Mouse (Mus musculus) CD4-positive, CD25-positive, alpha-beta regulatory T cell, adult 4 months (primary cell): ENCODE results near the gene Clcn3. TPM values are rescaled to one million over a fixed set of nuclear protein-coding genes. Genes with fewer than 3 reads are reported as not detected.
"Not testable (repeated sequence)": the region's sequence is repeated elsewhere in the genome, so short reads cannot be mapped to it uniquely, and the experiment has no call there.

Experiments used
- ATAC-seq: one replicate; pipeline ENCODE4 v1.8.0; 2017
- polyA plus RNA-seq, 2 experiments: library from polyadenylated mRNA; unstranded; fragments of 100-300 nt; shearing (Covaris generic); gene quantifications; one replicate each; pipeline ENCODE4 v1.2.1; 2017

Gene Clcn3
- 10 to 100 TPM; 19.0 to 22.3 TPM for polyA plus RNA-seq

DNA sequence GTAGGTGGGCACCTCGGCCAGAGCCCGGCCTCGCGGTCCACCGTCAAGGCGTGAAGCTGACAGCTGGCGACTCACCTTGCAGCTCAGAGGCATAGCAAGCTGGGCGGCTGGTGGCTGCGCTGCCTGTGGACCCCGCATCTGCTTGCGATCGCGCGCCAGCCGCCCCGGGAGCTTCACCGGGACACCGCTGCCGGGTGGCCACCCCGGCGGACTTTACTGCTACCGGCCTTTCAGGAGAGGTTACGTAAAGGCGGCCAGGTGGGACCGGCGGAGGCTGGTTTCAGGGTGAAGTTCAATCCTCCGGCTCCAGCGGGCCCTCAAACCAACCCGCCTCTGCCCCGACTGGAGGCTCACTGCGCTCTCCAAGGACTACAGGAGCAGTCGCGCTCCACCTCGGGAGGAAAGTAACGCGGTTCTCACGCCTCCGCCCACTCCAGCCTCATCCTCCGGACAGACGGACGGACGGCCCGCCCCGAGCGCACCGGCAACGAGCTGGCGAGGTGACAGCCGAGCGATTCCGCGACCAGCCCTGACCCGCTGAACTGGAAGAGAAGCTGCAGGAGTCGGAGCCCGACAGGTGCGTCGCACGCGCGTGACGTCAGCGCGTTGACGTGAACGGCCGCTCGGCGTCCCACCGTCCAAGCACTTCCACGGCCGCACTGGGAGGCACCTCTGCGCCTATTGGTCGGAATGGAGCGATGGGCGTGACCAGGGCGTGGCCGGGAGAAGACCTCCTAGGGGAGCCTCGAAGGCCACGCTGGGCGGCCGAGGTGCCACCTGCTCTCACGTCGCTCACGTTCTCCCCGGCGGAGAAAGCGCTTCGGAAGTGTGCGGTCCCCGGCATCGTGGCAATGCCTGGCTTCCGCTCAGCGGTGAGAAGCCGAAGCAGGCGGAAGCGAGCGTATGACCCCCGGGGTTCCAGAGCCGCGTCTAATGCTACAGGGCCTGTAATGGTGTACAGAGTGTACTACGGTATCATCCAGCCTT lies at the start of gene Clcn3:
TSS of gene Clcn3 (minus strand) at position 600 of the 987 bp plus-strand sequence.
- peak; percentile 92 for ATAC-seq

DNA sequence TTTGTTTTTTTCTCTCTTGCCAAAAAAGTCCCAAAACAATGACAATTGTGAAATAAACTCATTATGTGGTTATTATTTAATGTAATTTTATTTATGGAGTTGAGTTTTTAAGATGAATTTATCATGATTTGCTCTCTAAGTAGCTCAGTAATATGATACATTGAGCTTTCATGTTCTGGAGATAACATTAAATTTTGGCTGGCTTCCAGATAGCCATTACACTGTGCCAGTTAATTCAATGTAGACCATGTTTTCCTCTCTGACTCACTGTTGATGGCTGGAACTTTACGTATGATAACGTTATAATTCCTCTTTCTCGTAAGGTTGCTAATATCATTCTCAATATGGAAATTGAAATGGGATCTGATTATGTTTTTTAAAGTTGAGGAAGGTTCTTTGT lies 13.4 kb upstream of the Clcn3 start:
- ATAC-seq, result no peak

DNA sequence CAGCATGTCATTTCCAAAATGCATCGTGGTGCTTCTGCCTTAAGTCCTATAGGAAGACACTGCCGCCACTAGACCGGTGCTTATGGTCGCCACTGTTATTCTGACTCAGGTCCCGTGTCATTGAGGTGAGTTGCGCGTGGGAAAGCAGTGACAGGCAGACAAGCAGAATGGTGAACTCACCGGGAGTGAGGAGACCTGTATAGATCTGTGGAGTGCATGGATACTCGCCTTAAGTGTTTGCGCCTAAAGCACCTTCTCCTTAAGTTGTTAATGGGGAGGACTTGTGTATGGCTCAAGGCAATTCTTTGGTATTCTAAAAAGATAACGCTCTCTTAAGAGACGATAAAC lies 10.5 kb upstream of the Clcn3 start:
- ATAC-seq, result no peak

DNA sequence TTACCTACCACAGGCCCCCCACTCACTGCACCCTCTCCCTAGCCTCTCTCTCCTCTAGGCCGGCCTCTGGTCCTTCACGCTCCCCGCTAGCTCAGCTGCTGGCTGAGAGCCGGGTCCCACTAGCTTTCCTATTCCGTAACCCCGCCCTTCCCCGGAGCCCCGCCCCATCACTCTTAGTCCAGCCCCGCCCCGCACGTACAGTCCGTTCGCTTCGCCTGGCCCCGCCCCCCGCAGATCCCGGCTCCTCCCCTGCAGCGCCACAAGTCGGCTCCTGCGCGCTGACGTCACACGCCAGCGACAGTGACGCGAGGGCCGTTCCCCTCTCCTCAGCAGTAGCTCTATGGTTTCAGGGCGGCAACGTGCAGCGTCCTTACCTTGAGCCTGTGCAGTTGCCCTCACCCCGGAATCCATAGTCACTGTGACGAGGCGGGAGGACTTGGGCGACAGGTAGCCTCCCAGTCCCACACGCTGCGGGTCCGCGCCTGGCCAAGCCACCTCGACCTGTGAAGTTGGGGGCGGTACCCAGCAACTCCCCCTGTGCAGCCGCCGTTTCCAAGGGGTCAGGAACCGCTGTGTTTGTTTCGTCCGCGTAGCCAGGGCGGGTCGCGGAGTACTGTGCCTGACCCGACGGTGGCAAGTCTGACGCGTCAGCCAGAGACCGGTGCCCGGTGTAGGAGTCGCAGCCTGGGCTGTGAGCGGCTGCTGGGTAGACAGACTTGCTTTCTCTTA lies 10.0 kb upstream of the Clcn3 start, which contains the start of gene Nek1:
TSS of gene Nek1 (plus strand) at position 286 of the 729 bp plus-strand sequence.
- ATAC-seq, result peak; percentile 91

DNA sequence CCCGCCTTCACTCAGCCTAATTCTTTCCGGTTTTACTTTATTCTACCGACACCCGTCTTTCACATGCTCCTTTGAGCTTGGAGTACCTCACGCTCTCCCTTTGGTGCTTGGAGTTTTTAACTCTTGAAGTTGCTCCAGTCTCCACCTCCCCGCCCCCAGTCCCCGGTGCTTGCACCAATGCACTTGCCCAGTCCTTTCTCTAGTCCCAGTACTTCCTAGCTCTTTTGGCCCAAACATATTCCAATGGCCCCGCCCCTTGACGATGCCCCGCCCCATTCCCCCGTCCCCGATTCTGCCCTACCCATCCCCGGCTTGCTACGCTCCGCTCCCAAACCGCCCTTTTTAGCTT lies 9.4 kb upstream of the Clcn3 start:
- peak; percentile 44 for ATAC-seq

DNA sequence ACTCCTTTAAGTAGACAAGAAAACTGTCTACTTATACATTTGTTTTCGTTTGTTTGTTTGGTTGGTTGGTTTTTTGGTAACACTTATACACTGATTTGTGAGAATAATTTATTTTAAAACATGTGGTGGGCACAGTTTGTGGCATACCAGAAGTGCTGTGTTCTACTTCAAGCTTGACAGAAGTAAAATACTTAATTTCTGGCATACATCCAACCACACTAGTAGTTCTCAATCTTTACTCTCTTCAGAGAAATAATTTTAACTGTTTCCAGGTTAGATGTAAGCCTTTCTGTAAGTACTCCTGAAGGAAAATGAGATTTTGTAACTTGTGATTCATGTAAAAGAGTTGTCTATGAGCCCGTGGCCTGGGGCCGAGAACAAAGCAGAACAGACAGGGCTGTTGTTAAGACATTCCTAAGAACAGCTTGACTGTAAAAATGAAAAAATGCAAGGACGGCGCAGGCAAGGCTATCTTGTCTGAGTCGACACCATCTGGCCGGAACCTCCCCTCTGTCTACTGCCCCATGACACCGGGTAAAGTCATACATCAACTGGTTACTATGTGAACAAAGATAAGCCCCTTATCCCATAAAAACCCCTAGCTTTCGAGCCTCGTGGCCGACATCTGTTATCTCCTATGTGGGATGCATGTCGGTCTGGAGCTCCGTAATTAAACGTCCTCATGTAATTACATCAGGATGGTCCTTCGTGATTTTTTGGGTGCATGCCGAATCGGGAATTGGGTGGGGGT lies 1.3 kb upstream of the Clcn3 start:
- not testable (repeated sequence) for ATAC-seq

DNA sequence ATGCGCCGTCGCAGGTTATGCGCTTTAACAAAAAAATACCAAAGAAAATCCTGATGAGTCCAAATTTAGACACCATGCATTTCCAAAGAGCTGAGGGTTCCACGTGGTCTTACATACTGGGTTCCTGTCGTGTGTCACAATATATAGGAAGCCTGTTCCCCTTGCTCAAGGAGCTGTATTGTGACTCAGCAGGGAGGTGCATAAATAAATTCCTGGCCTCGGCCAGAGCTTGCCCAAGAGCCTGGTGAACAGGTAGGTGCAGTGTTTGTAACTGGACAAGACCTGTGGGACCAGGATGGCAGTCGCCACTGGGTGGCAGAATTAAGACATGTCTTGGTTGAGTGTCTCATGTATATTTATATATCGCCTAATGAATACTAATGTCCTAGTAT lies 584 bp upstream of the Clcn3 start:
- peak; percentile 31 for ATAC-seq

DNA sequence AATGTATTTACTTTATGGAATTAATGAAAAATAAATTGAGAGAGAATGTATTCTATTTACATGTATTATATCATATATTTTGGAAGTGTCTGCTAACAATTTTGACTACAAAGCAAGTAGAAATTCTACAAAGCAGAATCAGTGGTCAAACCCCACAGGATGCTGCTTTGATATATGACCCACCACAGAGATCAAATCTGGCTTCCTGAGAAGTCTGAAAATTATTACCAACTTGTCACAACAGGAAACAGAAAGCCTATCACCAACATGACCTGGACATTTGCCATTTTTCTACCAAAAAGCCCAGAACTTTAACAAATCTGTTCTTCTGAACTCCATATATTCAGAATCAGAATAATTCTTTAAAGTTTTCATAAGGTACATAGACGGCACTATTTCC lies 1.7 kb downstream of the Clcn3 start:
- ATAC-seq, result no peak

DNA sequence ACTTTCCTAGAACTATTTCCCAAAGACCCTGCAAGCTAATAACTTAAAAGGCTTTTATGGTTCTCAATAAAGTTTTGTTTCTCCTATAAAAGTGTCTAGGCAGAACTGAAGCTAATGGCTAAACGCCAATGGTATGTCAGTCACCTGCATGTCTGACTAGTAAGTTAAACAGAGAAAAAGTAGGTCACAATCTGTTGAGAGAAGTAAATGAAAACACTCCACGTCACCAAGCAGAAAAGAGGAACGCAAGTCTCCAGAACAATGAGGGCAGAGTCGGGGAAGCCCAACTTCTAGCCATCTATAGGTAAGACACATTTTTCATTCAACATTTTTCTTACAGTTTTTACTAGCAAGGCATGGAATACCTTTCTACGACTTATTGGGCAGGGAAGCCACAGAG lies 4.6 kb downstream of the Clcn3 start:
- no peak for ATAC-seq

DNA sequence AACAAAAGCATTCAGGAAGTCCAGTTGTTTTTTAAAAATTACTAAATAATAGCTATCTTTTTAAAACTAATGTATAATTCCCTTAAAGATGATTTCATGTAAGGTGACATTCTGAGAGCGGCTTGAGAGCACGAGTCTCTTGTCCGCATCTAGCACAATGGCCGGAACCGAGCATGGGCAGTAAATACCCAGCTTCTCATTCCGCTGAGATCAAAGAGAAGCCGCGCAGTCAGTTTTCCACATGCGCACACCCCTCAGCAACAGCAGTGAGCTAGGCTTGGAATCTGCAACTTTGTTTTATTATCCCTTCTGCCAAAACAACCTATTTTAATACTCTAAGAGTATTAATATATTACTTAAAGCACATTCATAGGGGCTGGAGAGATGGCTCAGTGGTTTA lies 6.3 kb downstream of the Clcn3 start:
- no peak for ATAC-seq

DNA sequence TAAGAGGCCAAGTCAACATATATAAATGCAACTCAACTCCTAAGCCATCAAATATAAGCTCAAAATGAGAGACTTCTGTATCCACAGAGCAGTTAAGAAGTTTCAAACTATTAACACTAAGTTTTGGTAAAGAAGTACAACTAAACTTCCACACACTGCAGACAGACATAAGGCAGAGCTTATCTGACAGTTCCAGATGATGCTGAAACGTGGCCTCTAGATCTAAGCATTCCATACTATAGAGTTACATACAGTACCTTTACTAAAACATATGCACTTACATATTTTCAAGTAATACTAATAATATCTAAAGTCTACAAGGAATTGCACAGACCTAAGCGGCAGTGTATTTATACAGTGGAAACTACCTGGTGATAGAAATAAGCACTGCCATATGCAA lies 8.3 kb downstream of the Clcn3 start:
- no peak for ATAC-seq

DNA sequence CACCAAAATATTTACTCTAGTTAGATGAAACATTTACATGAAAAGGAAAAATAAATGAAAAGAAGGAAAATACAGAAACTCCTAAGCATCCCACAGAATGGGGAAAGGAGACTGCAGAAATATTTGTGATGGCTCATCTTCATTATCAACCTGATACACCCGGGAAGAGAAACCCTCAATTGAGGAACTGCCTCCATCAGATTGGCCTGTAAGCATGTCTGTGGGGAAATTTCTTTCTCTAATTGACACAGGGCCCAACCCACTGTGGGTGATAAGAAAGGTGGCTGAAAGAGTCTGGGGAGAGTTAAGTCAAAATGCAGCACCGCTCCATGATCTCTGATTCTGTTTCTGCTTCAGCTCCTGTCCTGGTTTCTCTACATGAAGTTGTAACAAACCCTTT lies 9.7 kb downstream of the Clcn3 start:
- no peak for ATAC-seq

DNA sequence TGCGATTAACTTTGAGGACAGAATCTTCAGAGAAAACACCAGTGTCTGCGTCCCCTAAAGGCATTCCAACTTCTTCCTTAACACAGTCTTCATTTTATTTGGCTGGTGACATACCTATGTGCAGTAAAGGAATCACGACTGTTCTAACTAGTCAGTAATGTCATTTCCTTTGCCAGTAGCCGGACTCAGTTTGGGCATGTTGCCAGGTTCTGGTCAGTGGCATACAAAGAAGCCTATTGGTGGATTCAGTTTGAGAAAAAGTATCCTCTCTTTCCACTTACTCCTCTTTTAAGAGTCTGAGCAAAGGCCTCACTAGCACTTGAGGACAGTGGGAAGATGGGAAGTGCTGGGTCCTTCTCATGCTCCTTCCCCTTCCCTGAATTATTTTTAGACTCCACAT lies 11.3 kb downstream of the Clcn3 start:
- no peak for ATAC-seq

DNA sequence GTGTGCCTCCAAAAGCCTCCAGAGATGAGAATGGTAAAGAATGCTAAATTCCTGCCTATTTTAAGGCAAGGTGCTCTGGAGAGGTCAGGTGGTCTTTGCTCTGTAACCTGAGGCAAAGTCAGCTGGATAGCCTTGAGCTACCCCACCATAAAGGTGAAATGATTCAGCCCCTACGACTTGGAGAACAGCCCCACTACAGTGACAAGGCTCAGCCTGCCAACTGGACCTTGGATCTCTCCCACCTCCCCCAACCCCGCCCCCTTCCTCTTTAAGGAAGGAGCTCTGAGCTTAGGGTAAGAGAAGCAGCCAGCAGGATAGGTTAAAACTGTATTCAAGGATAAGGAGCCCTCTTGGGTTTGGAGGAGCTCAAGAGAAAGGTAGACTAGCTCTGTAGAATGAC lies 14.0 kb downstream of the Clcn3 start:
- no peak for ATAC-seq

DNA sequence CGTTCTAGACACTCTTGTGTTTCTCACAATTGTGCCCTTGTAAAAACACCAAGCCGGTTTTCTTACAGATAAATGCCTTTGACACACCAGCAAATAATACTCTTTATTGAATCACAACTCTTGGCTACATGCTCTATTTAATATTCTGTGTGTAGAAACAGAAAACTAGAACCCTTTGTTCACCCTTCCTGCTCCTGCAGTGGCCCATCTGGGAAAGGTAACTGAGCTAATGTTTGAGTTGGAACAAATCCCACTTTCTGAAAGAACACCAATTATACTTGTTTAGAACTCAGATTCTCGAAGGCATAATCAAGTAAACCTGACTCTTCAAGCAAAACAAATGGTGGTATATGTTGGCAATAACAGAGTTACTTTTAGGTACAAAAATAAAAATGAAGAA lies 17.4 kb downstream of the Clcn3 start:
- ATAC-seq, result no peak

DNA sequence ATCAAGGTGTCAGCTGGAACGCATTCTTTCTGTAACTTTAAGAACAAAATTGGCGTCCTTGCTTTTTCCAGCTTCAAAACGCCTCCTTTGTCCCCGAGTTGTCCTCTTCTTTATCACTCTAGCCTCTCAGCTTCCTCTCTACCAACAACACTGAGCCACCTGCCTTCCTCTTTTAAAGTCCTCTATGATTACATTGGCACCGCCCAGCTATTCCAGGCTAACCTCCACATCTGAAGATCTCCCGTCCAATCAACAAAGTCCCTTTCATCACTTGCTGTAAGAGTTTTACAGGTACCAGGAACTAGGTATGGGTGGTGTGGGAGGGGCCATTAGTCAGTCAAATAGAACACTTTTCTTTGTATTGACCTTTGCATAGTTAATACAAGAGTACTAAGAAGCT lies 17.8 kb downstream of the Clcn3 start:
- ATAC-seq, result no peak

DNA sequence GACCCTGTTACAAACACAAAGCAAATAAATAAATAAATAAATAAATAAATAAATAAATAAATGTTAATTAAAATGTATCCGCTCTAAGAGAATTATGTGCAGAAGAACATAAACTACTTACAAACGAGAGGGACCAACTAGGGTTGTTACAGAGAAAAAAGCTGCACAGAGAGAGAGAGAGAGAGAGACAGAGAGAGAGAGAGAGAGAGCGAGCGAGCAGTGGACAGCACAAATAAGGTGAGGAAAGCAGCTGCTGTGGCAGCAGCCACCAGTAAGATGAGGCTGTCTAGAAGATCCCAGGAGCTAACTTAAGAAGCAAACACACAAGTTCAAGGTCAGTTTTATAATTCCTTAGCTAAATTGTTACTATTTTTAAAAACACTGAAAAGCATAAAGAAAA lies 18.6 kb downstream of the Clcn3 start:
- no peak for ATAC-seq

DNA sequence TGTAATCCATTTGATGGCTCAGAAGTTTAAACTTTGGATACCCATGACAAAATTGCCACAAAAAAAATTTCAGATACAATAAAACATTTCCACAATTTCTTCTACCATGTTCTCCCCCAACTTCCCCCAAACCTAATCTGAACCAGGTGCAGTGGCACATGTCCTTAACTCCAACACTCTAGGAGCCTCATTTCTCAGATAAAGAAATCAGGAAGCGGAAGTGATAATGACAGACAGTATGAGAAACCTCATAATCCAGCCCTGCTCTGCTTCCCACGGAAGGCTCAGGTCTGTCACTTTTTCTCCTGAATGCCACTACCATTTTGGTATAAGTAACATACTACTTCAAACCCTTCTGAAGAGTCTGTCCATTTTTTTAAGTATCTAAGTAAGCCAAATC lies 19.2 kb downstream of the Clcn3 start:
- no peak for ATAC-seq

DNA sequence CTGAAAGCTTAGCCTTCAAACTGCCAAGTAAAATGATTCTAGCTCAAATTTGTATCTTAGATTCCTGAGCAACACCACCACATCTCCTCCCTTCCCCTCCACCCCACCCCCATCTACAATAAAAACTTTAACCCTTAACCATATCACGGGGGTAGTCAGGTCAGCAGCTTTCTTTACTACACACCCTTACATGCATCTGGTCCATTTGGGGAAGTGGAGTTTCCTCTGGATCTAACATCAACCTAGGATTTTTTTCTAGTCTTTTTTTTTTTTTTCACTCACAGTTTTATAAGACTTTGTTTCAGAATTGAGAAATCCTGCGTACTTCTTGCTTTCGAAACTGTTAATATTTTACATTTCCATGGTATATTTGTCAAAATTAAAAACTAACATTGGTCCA lies 20.3 kb downstream of the Clcn3 start:
- ATAC-seq, result no peak

DNA sequence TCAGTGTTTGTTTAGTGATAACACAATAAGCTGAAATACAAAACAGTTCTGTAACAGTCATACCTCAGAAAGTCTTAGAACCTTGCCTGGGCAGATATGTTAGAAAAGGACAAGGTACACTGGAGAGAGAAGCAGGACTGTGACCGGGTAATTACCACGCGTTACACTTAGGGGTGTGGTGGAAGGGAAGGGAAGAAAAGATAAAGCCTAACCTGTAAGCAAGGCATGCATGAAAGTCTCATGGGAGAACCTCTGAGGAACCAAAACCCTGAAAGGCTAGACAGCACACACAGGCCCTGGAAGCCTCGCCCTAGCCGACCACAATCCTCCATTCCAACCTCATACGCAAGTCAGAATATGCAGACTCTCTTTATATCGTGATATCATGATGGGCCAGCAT lies 26.3 kb downstream of the Clcn3 start:
- no peak for ATAC-seq

DNA sequence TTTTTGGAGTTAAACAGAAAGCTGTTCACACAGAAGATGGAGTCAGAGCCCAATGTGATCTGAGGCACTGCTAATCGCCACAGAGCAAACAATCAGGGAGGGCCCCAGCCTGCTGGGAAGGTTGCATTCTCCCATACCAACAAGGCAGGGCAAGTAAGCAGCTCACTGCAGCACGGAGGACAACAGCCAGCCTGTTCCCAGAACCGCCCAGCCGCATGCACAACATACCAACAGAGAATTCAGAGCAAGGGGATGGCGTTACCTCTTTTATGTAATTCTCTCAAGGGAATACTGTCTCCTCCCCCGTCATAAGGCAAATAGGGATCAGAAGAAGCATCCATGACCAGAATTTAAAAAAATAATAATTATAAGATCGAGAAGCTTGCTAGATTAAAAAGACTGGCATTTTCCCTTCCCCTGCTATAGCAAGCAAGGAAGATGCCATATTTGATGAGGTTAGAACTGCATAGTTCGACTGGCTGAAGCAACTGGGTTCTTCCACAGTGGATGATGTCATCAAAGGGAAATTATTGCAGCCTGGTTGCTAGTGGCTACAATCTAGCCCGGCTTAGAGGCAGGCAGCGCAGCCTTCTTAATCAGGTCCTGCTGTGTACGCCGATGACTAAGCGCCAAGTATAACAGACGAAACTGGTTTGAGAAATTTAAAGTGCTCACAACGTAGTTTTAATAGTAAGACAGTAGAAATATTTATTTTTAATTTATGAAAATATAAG lies 28.7 kb downstream of the Clcn3 start:
- ATAC-seq, result peak; percentile 77

DNA sequence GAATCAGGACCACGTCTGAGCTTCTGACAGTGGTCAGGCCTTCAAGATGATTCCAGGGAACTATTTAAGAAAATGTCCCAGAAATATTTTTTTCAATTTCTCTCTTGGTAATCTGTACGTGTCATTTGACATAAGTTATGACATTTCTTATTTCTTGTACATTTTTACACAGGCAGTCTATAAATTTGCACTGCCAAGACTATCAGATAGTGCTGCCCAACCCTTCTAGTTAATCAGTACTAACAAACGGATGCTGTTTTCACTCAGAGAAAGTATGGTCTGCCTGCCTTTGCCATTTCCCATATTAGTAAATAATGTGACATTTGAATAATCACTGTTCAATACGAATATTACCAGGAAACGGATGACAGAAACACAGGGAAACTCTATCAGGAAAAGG lies 30.3 kb downstream of the Clcn3 start:
- no peak for ATAC-seq

DNA sequence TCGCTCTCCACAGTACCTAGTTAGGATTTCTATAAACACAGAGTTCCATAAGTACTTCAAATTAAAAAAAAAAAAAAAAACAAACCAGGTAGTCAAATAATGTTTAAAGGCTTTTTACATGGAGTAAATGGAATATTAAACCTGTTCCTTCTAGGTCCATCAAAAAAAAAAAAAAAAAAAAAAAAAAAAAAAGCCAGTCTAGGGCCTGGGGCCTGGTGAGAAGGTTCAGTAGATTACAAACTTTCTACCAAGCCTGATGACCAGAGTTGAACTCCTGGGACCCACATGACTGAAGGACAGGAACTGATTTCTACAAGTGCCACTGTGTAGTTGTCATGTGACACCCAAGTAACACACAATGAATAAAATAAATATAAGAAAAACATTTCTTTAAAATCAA lies 31.3 kb downstream of the Clcn3 start:
- no peak for ATAC-seq
